Mouse (Mus musculus) hindbrain, embryonic 13.5 days (tissue): Measurements from ENCODE around the gene Pheta1. TPM values are rescaled to one million over a fixed set of nuclear protein-coding genes. Genes with fewer than 3 reads are reported as not detected.

Experiments used
- ATAC-seq: fragments of 200-750 bp; cut with Nextera tagmentation; 2 replicates; pipeline ENCODE4 v1.8.0; 2017; ENCODE audit warnings: moderate TSS enrichment; ENCODE audit not compliant: low FRiP score
- H3K27ac ChIP-seq: fragments of 300-500 bp; sonication (generic); 2 replicates; pipeline ENCODE4 v1.5.1; 2015; ENCODE audit warnings: inconsistent platforms, mild to moderate bottlenecking, moderate library complexity
- H3K27me3 ChIP-seq: fragments of 300-500 bp; sonication (generic); 2 replicates; pipeline ENCODE4 v1.6.1; 2015; ENCODE audit warnings: mild to moderate bottlenecking, inconsistent platforms
- H3K36me3 ChIP-seq: fragments of 300-500 bp; sonication (generic); 2 replicates; pipeline ENCODE4 v1.6.1; 2015; ENCODE audit warnings: mild to moderate bottlenecking, inconsistent platforms
- H3K4me1 ChIP-seq: fragments of 300-500 bp; sonication (generic); replicated peaks from 2 replicates; pipeline ENCODE4 v1.6.1; 2015; ENCODE audit warnings: inconsistent platforms
- H3K4me2 ChIP-seq: fragments of 300-500 bp; sonication (generic); 2 replicates; pipeline ENCODE4 v1.6.1; 2015; ENCODE audit warnings: inconsistent platforms, mild to moderate bottlenecking, moderate library complexity
- H3K4me3 ChIP-seq: fragments of 300-500 bp; sonication (generic); 2 replicates; pipeline ENCODE4 v1.5.1; 2015; ENCODE audit warnings: mild to moderate bottlenecking, inconsistent platforms
- H3K9ac ChIP-seq: fragments of 300-500 bp; sonication (generic); 2 replicates; pipeline ENCODE4 v1.6.1; 2015; ENCODE audit warnings: mild to moderate bottlenecking, inconsistent platforms
- H3K9me3 ChIP-seq: fragments of 300-500 bp; sonication (generic); 2 replicates; pipeline ENCODE4 v1.6.1; 2016; ENCODE audit warnings: inconsistent platforms
- WGBS: fragments of 180-500 bp; shearing (Covaris S2); methylation state at CpG from one replicate; pipeline ENCODE4 v1.1.7; 2015; 5-methylcytosine and 5-hydroxymethylcytosine counted together
- polyA plus RNA-seq: library from polyadenylated mRNA; unstranded; fragments of >200 nt; fragmentation: Nextera tagmentation; extraction: Ambion mirVana; gene quantifications from 2 replicates; pipeline ENCODE4 v1.2.1, GENCODE M21; 2015

Gene Pheta1
- polyA plus RNA-seq, 1 experiment from 2014 or later, result 45.5 TPM

DNA sequence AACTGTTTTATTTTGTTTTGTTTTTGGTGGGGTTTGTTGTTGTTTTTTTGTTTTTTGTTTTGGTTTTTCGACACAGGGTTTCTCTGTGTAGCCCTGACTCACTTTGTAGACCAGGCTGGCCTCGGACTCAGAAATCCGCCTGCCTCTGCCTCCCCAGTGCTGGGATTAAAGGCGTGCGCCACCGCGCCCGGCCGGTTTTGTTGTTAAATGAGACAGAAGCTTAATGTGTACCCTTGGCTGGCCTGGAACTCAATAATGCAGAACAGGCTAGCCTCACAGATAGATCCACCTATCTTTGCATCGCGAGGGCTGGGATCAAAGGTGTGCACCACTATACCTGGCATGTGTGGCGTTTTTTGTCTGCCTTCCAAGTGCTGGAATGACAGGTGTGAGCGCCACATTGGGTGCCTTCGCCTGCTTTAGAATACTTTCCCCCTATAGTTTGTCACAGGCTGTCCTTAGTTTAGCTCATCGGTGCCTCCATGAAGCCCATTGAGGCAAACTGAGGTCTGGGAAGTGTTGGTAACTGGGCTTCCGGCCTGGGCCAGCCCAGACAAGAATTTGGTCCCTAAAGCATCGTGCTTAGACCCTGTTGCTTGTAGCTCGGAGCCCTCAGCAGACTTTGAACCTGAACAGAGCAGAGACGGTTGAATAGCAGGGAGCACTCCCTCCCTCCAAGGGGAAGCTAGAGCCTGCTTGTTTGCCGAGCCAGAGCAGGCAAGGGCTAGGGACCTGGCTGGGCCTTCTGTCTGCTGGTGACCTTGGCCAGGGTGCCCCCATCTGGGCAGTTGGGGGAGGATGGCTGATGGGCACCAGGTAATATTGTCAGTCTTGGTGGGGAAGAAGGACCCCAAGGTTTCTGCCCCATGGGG is 930 bp downstream of the Pheta1 start:
- H3K27ac ChIP-seq, result peak overlapping the region; percentile 58
- peaks cover 11% of the 10 kb centered on the region for H3K27me3 ChIP-seq
- peak overlapping the region; percentile 90 for H3K9ac ChIP-seq
- no peaks in the 10 kb centered on the region for H3K9me3 ChIP-seq
- peak overlapping the region; percentile 85 for H3K4me3 ChIP-seq
- peak overlapping the region; percentile 72 for H3K4me2 ChIP-seq
- peaks cover 33% of the 10 kb centered on the region for H3K36me3 ChIP-seq
- no peak for ATAC-seq
- 44% methylated on average over 20 of the region's 20 CpGs for WGBS
- peaks cover 50% of the 10 kb centered on the region for H3K4me1 ChIP-seq

DNA sequence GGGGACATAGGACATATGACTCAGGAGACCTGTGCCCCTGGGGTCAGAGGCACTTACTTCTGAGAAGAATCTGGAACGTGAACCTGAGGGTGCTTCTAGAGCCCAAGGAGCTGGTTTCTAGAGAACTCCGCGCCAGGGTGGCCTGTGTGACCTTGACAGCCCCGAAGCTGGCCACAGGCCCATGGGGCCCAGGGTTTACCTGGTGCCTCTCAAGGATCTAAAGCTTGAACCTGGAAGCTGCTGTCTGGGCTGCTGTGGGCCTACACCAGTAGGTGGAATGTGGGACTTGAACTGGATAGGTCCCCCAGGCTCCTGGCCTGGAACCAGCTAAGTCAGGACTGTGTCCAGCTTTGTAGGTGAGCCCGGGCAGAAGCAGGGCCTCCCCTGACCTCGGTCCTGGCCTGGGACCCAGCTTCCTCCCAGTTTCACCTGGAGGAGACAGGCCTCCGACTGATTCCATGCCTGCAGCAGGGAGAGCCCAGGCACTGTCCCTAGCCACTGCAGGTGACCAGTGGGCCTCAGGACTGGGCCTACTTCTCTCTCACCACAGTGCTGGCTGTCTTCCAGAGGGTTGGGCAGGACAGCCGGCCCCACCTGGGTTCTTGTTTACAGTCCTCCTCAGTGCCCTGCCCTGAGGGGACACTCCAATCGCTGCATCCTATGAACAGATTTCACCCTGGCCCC is 4.7 kb downstream of the Pheta1 start:
- Histone ChIP-seq H3K27ac (peak overlapping the region; percentile 52; the same call in 1 of the 2 replicates), H3K4me2 (no peak overlapping the region), H3K9ac (peak overlapping the region; percentile 13; the same call in 1 of the 2 replicates), H3K9me3 (no peaks in the 10 kb centered on the region), H3K4me3 (no peak overlapping the region), H3K27me3 (no peaks in the 10 kb centered on the region), H3K4me1 (peaks cover 46% of the 10 kb centered on the region), H3K36me3 (peaks cover 41% of the 10 kb centered on the region)
- ATAC-seq, result no peak
- 83% methylated on average over 9 of the region's 9 CpGs for WGBS

DNA sequence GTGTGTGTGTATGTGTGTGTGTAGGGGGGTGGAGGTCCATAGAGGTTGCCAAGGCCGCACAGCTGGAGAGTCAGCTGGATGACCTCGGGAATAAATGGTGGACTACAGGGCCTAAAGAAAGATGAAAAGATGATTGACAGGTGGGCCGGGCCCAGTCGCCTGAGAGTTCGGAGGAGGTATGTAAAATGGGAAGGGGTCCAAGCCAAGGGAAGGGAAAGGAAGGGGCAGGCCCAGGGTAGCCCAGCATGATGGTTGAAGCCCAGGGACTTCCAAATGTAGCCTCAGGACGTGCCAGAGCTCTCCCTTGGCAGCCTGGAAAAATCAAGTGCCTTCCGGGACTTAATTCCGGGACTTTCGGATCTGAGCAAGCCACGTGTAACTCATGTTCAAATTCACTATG is 6.0 kb downstream of the Pheta1 start:
- H3K4me3 ChIP-seq, result no peak overlapping the region
- no peak overlapping the region for H3K9ac ChIP-seq
- H3K27me3 ChIP-seq, result no peaks in the 10 kb centered on the region
- H3K27ac ChIP-seq, result peak overlapping the region; percentile 52
- H3K36me3 ChIP-seq, result peaks cover 48% of the 10 kb centered on the region
- ATAC-seq, result no peak
- peaks cover 40% of the 10 kb centered on the region for H3K4me1 ChIP-seq
- no peak overlapping the region for H3K4me2 ChIP-seq
- WGBS, result 45% methylated on average over 10 of the region's 10 CpGs
- no peaks in the 10 kb centered on the region for H3K9me3 ChIP-seq

DNA sequence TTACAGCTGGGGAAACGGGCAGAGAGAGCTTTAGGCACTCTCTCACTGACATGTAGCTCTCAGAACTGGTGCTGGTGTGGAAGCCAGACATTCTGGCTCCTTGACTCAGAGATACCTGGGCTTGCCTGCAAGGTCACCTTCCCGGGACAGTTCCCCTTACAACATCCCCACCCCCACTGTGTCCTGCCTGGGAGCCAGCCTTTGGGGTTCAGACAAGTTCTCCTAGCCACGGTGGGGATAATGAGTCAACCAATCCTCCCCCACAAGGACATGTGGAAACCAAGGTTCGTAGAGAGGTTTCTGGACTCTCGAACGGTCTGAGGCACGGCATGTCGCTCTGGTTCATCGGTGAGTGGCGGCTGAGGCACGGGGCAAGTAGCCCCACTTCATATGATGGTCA is 8.0 kb downstream of the Pheta1 start:
- no peak for ATAC-seq
- no peaks in the 10 kb centered on the region for H3K27me3 ChIP-seq
- H3K4me3 ChIP-seq, result no peak overlapping the region
- no peaks in the 10 kb centered on the region for H3K9me3 ChIP-seq
- 86% methylated on average over 11 of the region's 11 CpGs for WGBS
- no peak overlapping the region for H3K27ac ChIP-seq
- H3K9ac ChIP-seq, result no peak overlapping the region
- peaks cover 21% of the 10 kb centered on the region for H3K4me1 ChIP-seq
- H3K4me2 ChIP-seq, result no peak overlapping the region
- peaks cover 61% of the 10 kb centered on the region for H3K36me3 ChIP-seq

DNA sequence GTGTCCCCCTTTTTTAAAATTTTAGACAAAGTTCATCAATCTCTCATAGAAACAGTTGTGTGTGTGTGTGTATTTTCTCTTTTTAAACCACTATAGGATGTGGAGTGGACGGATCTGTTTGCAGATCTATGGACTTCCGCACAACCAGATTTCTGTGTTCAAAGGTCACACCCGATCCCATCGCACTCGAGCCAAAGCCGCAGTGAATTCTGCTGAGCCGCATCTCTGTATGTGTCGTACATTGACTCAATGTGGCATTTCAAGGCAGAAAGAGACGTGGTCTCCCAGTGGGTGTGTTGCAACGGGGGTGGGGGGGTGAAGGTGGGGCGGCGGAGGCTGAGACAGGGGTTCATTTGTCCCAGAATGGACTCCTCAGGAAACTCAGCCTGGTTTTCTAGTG is 9.6 kb downstream of the Pheta1 start:
- Histone ChIP-seq H3K4me1 (peaks cover 17% of the 10 kb centered on the region), H3K27me3 (no peaks in the 10 kb centered on the region), H3K4me3 (no peak overlapping the region), H3K9me3 (no peaks in the 10 kb centered on the region), H3K27ac (no peak overlapping the region), H3K36me3 (peaks cover 45% of the 10 kb centered on the region), H3K9ac (no peak overlapping the region), H3K4me2 (no peak overlapping the region)
- WGBS, result 92% methylated on average over 12 of the region's 12 CpGs
- ATAC-seq, result no peak

DNA sequence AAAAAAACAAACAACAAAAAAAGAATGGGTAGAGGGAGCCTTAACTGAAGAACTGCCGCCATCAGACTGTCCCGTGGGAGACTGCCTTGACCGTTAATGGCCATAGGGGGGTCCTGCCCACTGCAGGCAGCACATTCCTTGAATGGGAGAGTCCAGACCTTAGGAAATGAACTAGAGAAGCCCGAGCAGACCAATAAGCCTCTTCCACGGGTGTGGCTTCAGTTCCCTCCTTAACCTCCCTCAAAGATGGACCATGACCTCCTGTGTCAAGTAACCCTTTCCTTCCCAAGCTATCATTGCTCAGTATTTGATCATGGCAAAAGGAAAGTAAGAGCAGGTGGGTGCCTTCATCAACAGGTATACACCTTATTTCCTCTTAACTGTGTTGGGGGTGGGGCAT is 13.2 kb downstream of the Pheta1 start:
- Histone ChIP-seq H3K4me3 (no peak overlapping the region), H3K36me3 (peaks cover 48% of the 10 kb centered on the region), H3K9ac (no peak overlapping the region), H3K9me3 (no peaks in the 10 kb centered on the region), H3K4me1 (0 out of 2 replicates have a peak, but pooled peaks cover 4% of the 10 kb centered on the region), H3K4me2 (no peak overlapping the region), H3K27me3 (0 out of 2 replicates have a peak, but pooled peaks cover 6% of the 10 kb centered on the region), H3K27ac (no peak overlapping the region)
- no peak for ATAC-seq
- 51% methylated on average over 5 of the region's 5 CpGs for WGBS

DNA sequence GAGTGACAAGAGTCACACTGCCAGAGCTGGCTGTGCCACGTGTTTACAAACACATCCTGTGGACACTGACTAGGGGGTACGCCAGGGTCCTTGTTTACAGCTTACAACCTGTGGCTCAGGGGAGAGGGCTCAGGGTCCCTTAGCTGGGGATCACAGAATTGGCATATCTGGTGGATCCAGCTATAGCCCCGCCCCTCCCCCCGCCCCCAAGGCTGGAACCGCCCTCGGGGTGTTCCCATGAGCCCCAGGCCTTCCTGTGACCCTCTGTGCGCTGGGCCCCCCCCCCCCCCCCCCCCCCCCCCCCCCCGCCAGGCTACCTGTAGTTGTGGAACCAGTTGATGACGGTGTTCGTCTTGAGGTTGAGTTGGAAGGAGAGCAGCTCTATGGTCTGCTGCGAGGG is 15.5 kb downstream of the Pheta1 start:
- Histone ChIP-seq H3K4me3 (no peak overlapping the region), H3K4me1 (0 out of 2 replicates have a peak, but pooled peaks cover 4% of the 10 kb centered on the region), H3K9ac (no peak overlapping the region), H3K9me3 (no peaks in the 10 kb centered on the region), H3K27me3 (0 out of 2 replicates have a peak, but pooled peaks cover 8% of the 10 kb centered on the region), H3K4me2 (no peak overlapping the region), H3K36me3 (peaks cover 61% of the 10 kb centered on the region), H3K27ac (no peak overlapping the region)
- 8% methylated on average over 3 of the region's 11 CpGs for WGBS
- ATAC-seq, result no peak

DNA sequence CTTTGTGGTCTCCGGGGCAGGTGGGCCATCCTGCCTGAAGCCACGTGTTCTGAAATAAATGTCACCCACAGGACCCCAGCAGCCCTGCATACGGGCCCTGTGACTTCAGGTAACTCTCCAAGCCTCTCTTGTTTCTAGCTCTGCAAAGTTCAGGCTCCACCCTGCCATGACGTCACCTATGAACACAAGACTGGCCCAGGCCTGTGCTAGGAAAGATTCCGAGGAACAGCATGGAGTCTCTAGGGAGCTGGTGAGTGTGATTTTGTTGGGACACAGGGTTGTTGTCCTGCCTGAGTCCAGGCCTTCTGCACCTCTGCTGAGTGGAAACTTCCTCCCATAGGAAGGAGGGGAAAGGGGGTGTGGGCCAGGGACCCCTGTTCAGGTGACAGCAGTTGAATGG is 19.2 kb downstream of the Pheta1 start:
- Histone ChIP-seq H3K4me1 (0 out of 2 replicates have a peak, but pooled peaks cover 4% of the 10 kb centered on the region), H3K4me2 (no peak overlapping the region), H3K27ac (no peak overlapping the region), H3K27me3 (0 out of 2 replicates have a peak, but pooled peaks cover 8% of the 10 kb centered on the region), H3K36me3 (peaks cover 46% of the 10 kb centered on the region), H3K9ac (no peak overlapping the region), H3K4me3 (no peak overlapping the region), H3K9me3 (no peaks in the 10 kb centered on the region)
- ATAC-seq, result no peak
- WGBS, result 73% methylated on average over 5 of the region's 5 CpGs

DNA sequence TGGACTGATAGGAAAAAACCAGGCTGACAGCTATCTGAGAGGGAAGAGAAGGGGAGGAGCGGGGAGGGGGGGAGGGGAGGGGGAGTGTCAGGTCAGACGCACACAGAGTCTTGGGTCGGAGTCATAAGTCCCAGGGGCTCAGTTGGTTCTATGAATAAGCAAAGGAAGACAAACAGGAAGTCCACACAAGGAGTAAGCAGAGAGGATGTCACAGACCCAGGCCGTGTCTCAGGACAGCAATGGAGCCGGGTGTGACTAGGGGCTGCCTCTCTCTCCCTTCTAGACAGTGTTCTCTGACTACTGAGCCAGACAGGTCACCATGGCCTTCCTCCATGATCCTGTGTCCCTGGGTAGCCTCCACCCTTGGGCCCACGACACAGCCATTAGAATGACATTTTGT is 22.0 kb downstream of the Pheta1 start:
- Histone ChIP-seq H3K36me3 (peaks cover 66% of the 10 kb centered on the region), H3K4me3 (no peak overlapping the region), H3K27ac (no peak overlapping the region), H3K27me3 (0 out of 2 replicates have a peak, but pooled peaks cover 4% of the 10 kb centered on the region), H3K9ac (no peak overlapping the region), H3K9me3 (no peaks in the 10 kb centered on the region), H3K4me2 (no peak overlapping the region), H3K4me1 (no peaks in the 10 kb centered on the region)
- WGBS, result 76% methylated on average over 6 of the region's 6 CpGs
- no peak for ATAC-seq

DNA sequence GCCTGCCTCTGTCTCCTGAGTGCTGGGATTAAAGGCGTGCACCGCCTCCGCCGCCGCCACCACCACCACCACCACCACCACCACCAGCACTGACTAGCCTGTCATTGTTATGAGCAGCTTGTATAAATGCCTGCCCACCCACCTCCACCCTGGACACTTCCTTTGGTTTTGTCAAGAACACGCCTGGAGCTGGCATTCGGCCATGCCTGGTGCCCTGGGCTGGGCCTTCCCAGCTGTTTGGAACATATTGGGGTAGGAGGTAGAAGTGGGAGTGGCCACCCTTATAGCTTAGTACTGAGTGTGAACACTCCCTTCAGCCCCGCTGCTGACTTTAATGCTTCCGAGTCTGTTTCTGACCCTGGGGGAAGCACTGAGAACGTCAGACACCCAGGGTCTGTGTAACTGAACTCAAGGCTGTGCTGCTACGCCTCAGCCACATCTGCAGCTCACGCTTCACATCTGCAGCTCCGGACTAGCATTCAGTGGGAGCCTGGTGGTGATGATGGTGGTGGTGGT is 22.8 kb downstream of the Pheta1 start:
- Histone ChIP-seq H3K36me3 (peaks cover 69% of the 10 kb centered on the region), H3K9me3 (no peaks in the 10 kb centered on the region), H3K4me2 (no peak overlapping the region), H3K9ac (no peak overlapping the region), H3K4me3 (no peak overlapping the region), H3K27ac (no peak overlapping the region), H3K4me1 (no peaks in the 10 kb centered on the region), H3K27me3 (0 out of 2 replicates have a peak, but pooled peaks cover 3% of the 10 kb centered on the region)
- no peak for ATAC-seq
- 84% methylated on average over 13 of the region's 13 CpGs for WGBS

DNA sequence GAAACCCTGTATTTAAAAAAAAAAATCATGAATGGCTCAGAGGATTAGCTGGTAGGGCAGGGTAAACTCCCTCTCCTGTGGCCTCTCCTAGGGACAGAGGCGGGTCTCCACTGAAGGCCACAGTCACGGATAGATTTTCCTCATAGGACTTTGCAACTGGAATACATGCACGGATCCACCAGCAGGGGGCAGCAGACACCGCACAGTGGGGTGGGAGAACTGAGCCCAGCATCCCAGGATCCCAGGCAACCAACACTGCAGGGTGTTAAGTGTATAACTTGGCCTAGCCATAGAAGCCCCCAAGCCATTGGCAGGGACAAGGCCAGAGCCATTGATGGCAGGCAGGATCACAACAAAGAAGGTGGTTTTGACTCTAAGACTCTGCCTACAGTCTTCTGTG is 23.4 kb downstream of the Pheta1 start:
- H3K4me2 ChIP-seq, result no peak overlapping the region
- H3K27ac ChIP-seq, result no peak overlapping the region
- no peaks in the 10 kb centered on the region for H3K27me3 ChIP-seq
- 0 out of 2 replicates have a peak, but pooled peaks have one; percentile 29 for ATAC-seq
- H3K4me1 ChIP-seq, result no peaks in the 10 kb centered on the region
- no peak overlapping the region for H3K4me3 ChIP-seq
- 11% methylated on average over 4 of the region's 4 CpGs for WGBS
- no peaks in the 10 kb centered on the region for H3K9me3 ChIP-seq
- H3K36me3 ChIP-seq, result peaks cover 67% of the 10 kb centered on the region
- no peak overlapping the region for H3K9ac ChIP-seq

DNA sequence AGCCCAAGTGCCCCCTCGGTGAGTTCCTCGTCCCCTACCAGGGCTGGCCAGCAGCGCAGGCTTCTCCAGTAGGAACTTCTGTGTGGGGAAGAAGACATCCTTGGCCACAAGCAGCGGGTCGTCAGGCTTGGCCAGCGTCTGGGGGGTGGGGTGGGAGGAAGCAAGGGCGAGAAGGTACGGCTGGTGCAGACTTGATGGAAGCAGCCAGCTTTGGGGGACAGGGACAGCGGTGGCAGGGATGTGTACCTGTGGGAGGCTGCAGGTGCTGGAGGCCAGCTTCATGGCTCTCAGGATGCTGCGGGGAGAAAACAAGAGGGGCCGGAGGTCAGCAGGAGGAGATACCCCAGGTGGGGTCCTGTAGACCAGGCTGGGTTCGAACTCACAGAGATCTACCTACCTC is 26.3 kb downstream of the Pheta1 start:
- whole genome bisulfite sequencing, result 88% methylated on average over 12 of the region's 12 CpGs
- no peak overlapping the region for H3K9ac ChIP-seq
- H3K27ac ChIP-seq, result no peak overlapping the region
- no peaks in the 10 kb centered on the region for H3K27me3 ChIP-seq
- no peak overlapping the region for H3K4me3 ChIP-seq
- no peak for ATAC-seq
- peaks cover 10% of the 10 kb centered on the region for H3K4me1 ChIP-seq
- H3K4me2 ChIP-seq, result no peak overlapping the region
- H3K36me3 ChIP-seq, result peaks cover 52% of the 10 kb centered on the region
- no peaks in the 10 kb centered on the region for H3K9me3 ChIP-seq
